Mouse (Mus musculus): ENCODE measurements around the gene Aurka. TPM values are rescaled to one million over a fixed set of nuclear protein-coding genes. Genes with fewer than 3 reads are reported as not detected.

Gene Aurka
- total and polyA plus RNA-seq, 2 experiments from 2014 or later = 10.9 to 13.7 TPM

- no peak overlapping the region for H3K9ac ChIP-seq (replicated peaks; ENCODE audit: low read length)
- ATAC-seq (no peak), DNase-seq (ENCODE audit: low spot score) (no peak)
- no peaks in the 10 kb centered on the region for H3K9me3 ChIP-seq (ENCODE audit: low read length)
- H3K27ac ChIP-seq = no peak overlapping the region
- no peak overlapping the region for H3K4me2 ChIP-seq (ENCODE audit: low read depth, low read length)
- H3K27me3 ChIP-seq (ENCODE audit: insufficient read depth, low read length) = no peaks in the 10 kb centered on the region
- H3K4me3 ChIP-seq (ENCODE audit: low read length) = no peak overlapping the region
- H3K4me1 ChIP-seq (ENCODE audit: insufficient read depth, low read length) = no peaks in the 10 kb centered on the region
- TF ChIP-seq CTCF (IDR thresholded peaks at IDR 0.05; ENCODE audit: low read depth) = no peak
- 82% methylated on average over 4 of the region's 4 CpGs for WGBS
- H3K36me3 ChIP-seq (ENCODE audit: insufficient read depth, low read length) = no peaks in the 10 kb centered on the region
Observed at GRCm38 (mm10) chr2:172306544-172306943, 63.8 kb downstream of the Aurka start.

Other genes starting within 250 kb of the Aurka start
- gene Mc3r, start 122.0 kb downstream of the Aurka start, total RNA-seq (2014; rRNA removed) = 0.31 TPM in 1 of 2 replicates, not detected in the other
- gene Mc3r, start 122.0 kb downstream of the Aurka start, polyA plus RNA-seq (2015; fragmentation: Nextera tagmentation; extraction: Ambion mirVana) = 0.30 and 0.38 TPM in 2 replicates
- 10.9 and 11.8 TPM in 2 replicates for gene Fam210b, start 25.0 kb downstream of the Aurka start, total RNA-seq (2014; rRNA removed)
- 23.0 and 23.1 TPM in 2 replicates for gene Fam210b, start 25.0 kb downstream of the Aurka start, polyA plus RNA-seq (2015; fragmentation: Nextera tagmentation; extraction: Ambion mirVana)
- gene Cstf1, start 146 bp upstream of the Aurka start, total RNA-seq (2014; rRNA removed) = 40.1 and 47.1 TPM in 2 replicates
- 25.6 and 27.6 TPM in 2 replicates for gene Cstf1, start 146 bp upstream of the Aurka start, polyA plus RNA-seq (2015; fragmentation: Nextera tagmentation; extraction: Ambion mirVana)
- 0.21 and 0.29 TPM in 2 replicates for gene Cass4, start 23.3 kb upstream of the Aurka start, total RNA-seq (2014; rRNA removed)
- gene Cass4, start 23.3 kb upstream of the Aurka start, polyA plus RNA-seq (2015; fragmentation: Nextera tagmentation; extraction: Ambion mirVana) = 0.16 and 0.25 TPM in 2 replicates
- gene Rtf2, start 70.0 kb upstream of the Aurka start, total RNA-seq (2014; rRNA removed) = 65.4 and 65.6 TPM in 2 replicates
- gene Rtf2, start 70.0 kb upstream of the Aurka start, polyA plus RNA-seq (2015; fragmentation: Nextera tagmentation; extraction: Ambion mirVana) = 83.6 and 87.9 TPM in 2 replicates
- gene Gcnt7, start 88.1 kb upstream of the Aurka start, total RNA-seq (2014; rRNA removed) = not detected in 2 replicates
- 0.92 and 1.0 TPM in 2 replicates for gene Gcnt7, start 88.1 kb upstream of the Aurka start, polyA plus RNA-seq (2015; fragmentation: Nextera tagmentation; extraction: Ambion mirVana)
- not detected in 2 replicates for gene Fam209, start 102.0 kb upstream of the Aurka start, total RNA-seq (2014; rRNA removed)
- gene Fam209, start 102.0 kb upstream of the Aurka start, polyA plus RNA-seq (2015; fragmentation: Nextera tagmentation; extraction: Ambion mirVana) = 0.37 and 0.58 TPM in 2 replicates
- gene Tfap2c, start 179.1 kb upstream of the Aurka start, total RNA-seq (2014; rRNA removed) = 0.14 and 0.47 TPM in 2 replicates
- 0.31 and 0.43 TPM in 2 replicates for gene Tfap2c, start 179.1 kb upstream of the Aurka start, polyA plus RNA-seq (2015; fragmentation: Nextera tagmentation; extraction: Ambion mirVana)

Measured in hindbrain, postnatal 0 days (tissue).